Mouse (Mus musculus) limb, embryonic 13.5 days (tissue): ENCODE data around the gene Gm21992. TPM values are rescaled to one million over a fixed set of nuclear protein-coding genes. Genes with fewer than 3 reads are reported as not detected.
"Not testable (repeated sequence)": the region's sequence is repeated elsewhere in the genome, so short reads cannot be mapped to it uniquely, and the experiment has no call there.

ENCODE experiments used
- ATAC-seq: fragments of 200-750 bp; cut with Nextera tagmentation; 2 replicates; pipeline ENCODE4 v1.8.0; 2017; ENCODE audit warnings: low read depth, moderate number of reproducible peaks, moderate TSS enrichment; ENCODE audit not compliant: low FRiP score
- H3K27ac ChIP-seq: fragments of 300-500 bp; sonication (generic); 2 replicates; pipeline ENCODE4 v1.5.1; 2015; ENCODE audit warnings: inconsistent platforms, mild to moderate bottlenecking, moderate library complexity
- H3K27me3 ChIP-seq: fragments of 300-500 bp; sonication (generic); 2 replicates; pipeline ENCODE4 v1.6.1; 2015; ENCODE audit warnings: mild to moderate bottlenecking, inconsistent platforms
- H3K36me3 ChIP-seq: fragments of 300-500 bp; sonication (generic); 2 replicates; pipeline ENCODE4 v1.6.1; 2015; ENCODE audit warnings: inconsistent platforms, mild to moderate bottlenecking, moderate library complexity
- H3K4me1 ChIP-seq: fragments of 300-500 bp; sonication (generic); 2 replicates; pipeline ENCODE4 v1.6.1; 2015; ENCODE audit warnings: inconsistent platforms
- H3K4me2 ChIP-seq: fragments of 300-500 bp; sonication (generic); replicated peaks from 2 replicates; pipeline ENCODE4 v1.6.1; 2015; ENCODE audit warnings: inconsistent platforms, mild to moderate bottlenecking, moderate library complexity
- H3K4me3 ChIP-seq: fragments of 300-500 bp; sonication (generic); 2 replicates; pipeline ENCODE4 v1.5.1; 2015; ENCODE audit warnings: moderate library complexity, mild to moderate bottlenecking, inconsistent platforms
- H3K9ac ChIP-seq: fragments of 300-500 bp; sonication (generic); 2 replicates; pipeline ENCODE4 v1.6.1; 2015; ENCODE audit warnings: mild to moderate bottlenecking, inconsistent platforms
- H3K9me3 ChIP-seq: fragments of 300-500 bp; sonication (generic); 2 replicates; pipeline ENCODE4 v1.6.1; 2016; ENCODE audit warnings: inconsistent platforms
- WGBS: fragments of 180-500 bp; shearing (Covaris S2); methylation state at CpG from one replicate; pipeline ENCODE4 v1.1.7; 2015; 5-methylcytosine and 5-hydroxymethylcytosine counted together
- polyA plus RNA-seq: library from polyadenylated mRNA; unstranded; fragments of >200 nt; fragmentation: Nextera tagmentation; extraction: Ambion mirVana; gene quantifications from 2 replicates; pipeline ENCODE4 v1.2.1, GENCODE M21; 2015

Gm21992 gene
- polyA plus RNA-seq, 1 experiment from 2014 or later: 48.8 TPM

GRCm38 (mm10) chr19:4782891-4783290 is 28.5 kb downstream of the Gm21992 start:
- H3K4me3 ChIP-seq: no peak overlapping the region
- WGBS: 95% methylated on average over 2 of the region's 2 CpGs
- no peaks in the 10 kb centered on the region for H3K9me3 ChIP-seq
- H3K4me1 ChIP-seq: peaks cover 17% of the 10 kb centered on the region
- no peaks in the 10 kb centered on the region for H3K27me3 ChIP-seq
- no peak overlapping the region for H3K4me2 ChIP-seq
- H3K27ac ChIP-seq: no peak overlapping the region
- ATAC-seq: no peak
- H3K36me3 ChIP-seq: peaks cover 89% of the 10 kb centered on the region
- no peak overlapping the region for H3K9ac ChIP-seq

DNA sequence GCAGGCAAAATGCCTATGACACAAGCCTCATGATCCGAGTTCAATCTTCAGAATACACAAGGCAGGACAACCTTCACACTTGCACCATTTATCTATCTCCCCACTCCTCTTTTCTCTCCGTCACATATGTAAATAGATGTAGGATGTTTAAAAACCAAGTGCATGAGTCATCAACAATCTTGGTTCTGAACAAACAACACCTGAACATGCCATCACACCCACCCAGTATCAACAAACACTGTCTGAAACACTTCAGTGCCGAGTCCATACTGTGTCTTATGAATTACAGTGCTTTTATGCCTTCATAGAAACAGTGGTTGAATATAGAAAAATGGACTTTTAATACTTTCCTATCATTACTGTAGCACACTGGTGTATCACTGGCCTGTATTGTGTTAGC is 38.6 kb downstream of the Gm21992 start:
- Histone ChIP-seq H3K36me3 (peaks cover 92% of the 10 kb centered on the region), H3K27me3 (no peaks in the 10 kb centered on the region), H3K27ac (no peak overlapping the region), H3K4me2 (no peak overlapping the region), H3K4me1 (no peaks in the 10 kb centered on the region), H3K4me3 (no peak overlapping the region), H3K9ac (no peak overlapping the region), H3K9me3 (no peaks in the 10 kb centered on the region)
- no peak for ATAC-seq
- WGBS: 92% methylated on average over 3 of the region's 3 CpGs

- 93% methylated on average over 12 of the region's 12 CpGs for WGBS
- Histone ChIP-seq H3K36me3 (peaks cover 92% of the 10 kb centered on the region), H3K4me2 (no peak overlapping the region), H3K4me3 (no peak overlapping the region), H3K9ac (no peak overlapping the region), H3K27ac (no peak overlapping the region), H3K9me3 (no peaks in the 10 kb centered on the region), H3K27me3 (no peaks in the 10 kb centered on the region), H3K4me1 (0 out of 2 replicates have a peak, but pooled peaks cover 5% of the 10 kb centered on the region)
- ATAC-seq: no peak
Observed at GRCm38 (mm10) chr19:4767507-4768148, 43.8 kb downstream of the Gm21992 start.

- Histone ChIP-seq H3K27ac (no peak overlapping the region), H3K4me3 (no peak overlapping the region), H3K9me3 (no peaks in the 10 kb centered on the region), H3K4me2 (no peak overlapping the region), H3K27me3 (no peaks in the 10 kb centered on the region), H3K4me1 (peaks cover 23% of the 10 kb centered on the region), H3K36me3 (peaks cover 79% of the 10 kb centered on the region), H3K9ac (no peak overlapping the region)
- no peak for ATAC-seq
- 63% methylated on average over 1 of the region's 1 CpGs for WGBS
Observed at GRCm38 (mm10) chr19:4762876-4763275, 48.5 kb downstream of the Gm21992 start.

GRCm38 (mm10) chr19:4760544-4760943 is 50.9 kb downstream of the Gm21992 start:
- ATAC-seq, H3K4me2 ChIP-seq, H3K9me3 ChIP-seq, H3K4me3 ChIP-seq, H3K27me3 ChIP-seq, H3K27ac ChIP-seq, H3K9ac ChIP-seq: not testable (repeated sequence)
- H3K36me3 ChIP-seq: peaks cover 63% of the 10 kb centered on the region
- WGBS: 92% methylated on average over 8 of the region's 8 CpGs
- H3K4me1 ChIP-seq: peaks cover 23% of the 10 kb centered on the region

DNA sequence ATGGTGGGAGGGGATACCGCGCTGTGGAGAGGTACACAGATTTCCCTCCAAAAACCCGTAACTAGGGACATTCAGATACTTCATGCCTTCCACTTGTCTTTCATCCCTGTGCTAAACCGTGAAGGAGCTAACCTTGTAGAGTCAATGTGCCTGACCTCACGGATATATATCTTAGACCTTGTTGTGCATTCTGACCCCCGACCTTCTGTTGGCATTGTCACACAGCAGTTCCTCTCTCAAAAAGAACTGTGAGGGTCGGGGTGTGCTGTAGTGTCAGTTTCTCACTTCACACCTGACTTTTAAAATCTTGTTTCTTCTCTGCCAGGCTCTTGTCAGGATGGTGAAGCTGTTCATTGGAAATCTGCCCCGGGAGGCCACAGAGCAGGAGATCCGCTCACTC is 54.5 kb downstream of the Gm21992 start:
- Histone ChIP-seq H3K9me3 (no peaks in the 10 kb centered on the region), H3K36me3 (peaks cover 29% of the 10 kb centered on the region), H3K4me3 (peak overlapping the region; percentile 68), H3K27ac (peak overlapping the region; percentile 91), H3K9ac (peak overlapping the region; percentile 81), H3K4me2 (peak overlapping the region; percentile 83), H3K27me3 (no peaks in the 10 kb centered on the region), H3K4me1 (peaks cover 23% of the 10 kb centered on the region)
- 3% methylated on average over 9 of the region's 9 CpGs for WGBS
- no peak for ATAC-seq

GRCm38 (mm10) chr19:4756193-4756911 is 55.1 kb downstream of the Gm21992 start, which contains the start of gene Rbm4b:
TSS of gene Rbm4b (plus strand) at chr19:4756497.
- peak within 1 kb of the TSS; percentile 81 for H3K9ac ChIP-seq
- no peaks in the 10 kb centered on the region for H3K27me3 ChIP-seq
- WGBS: 0% methylated on average over 65 of the region's 65 CpGs
- peak within 1 kb of the TSS; percentile 68 for H3K4me3 ChIP-seq
- H3K36me3 ChIP-seq: peaks cover 25% of the 10 kb centered on the region
- H3K4me2 ChIP-seq: peak within 1 kb of the TSS; percentile 83
- H3K9me3 ChIP-seq: no peaks in the 10 kb centered on the region
- H3K27ac ChIP-seq: peak within 1 kb of the TSS; percentile 91
- ATAC-seq: peak; percentile 96
- H3K4me1 ChIP-seq: peaks cover 23% of the 10 kb centered on the region

DNA sequence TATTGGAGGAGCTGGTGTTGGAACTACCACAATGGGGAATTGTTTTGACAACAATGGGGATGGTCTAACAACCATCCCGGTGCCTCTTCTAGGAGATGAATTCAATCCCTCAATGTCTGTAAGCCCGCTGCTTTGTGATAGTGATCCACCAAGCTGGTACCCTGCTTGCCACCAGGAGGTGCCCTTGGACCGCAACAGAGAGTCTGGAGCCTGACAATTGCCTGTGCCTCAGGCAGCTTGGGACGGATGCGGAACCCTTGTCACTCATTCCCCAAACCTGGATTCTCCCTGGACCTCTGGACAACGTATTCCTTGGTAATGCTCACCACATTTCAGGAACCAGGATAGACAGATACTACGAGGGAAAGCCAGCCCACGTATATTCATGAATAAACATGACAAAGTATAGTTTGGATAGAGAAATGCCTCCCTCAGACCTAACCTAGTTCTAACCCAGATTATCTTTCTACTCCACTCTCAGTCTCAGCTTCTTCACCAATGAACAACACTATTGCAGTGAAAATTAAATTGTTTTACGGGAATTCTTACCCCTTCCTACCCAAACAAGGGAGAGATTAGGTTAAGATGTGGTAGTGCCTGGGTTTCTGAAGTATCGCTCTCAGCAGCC is 55.7 kb downstream of the Gm21992 start:
- ATAC-seq: peak; percentile 59; the same call in 1 of the 2 replicates
- H3K27me3 ChIP-seq: no peaks in the 10 kb centered on the region
- H3K4me2 ChIP-seq: peak overlapping the region; percentile 83
- peaks cover 18% of the 10 kb centered on the region for H3K36me3 ChIP-seq
- 0% methylated on average over 10 of the region's 10 CpGs for WGBS
- peak overlapping the region; percentile 68 for H3K4me3 ChIP-seq
- H3K4me1 ChIP-seq: peaks cover 23% of the 10 kb centered on the region
- peak overlapping the region; percentile 81 for H3K9ac ChIP-seq
- H3K27ac ChIP-seq: peak overlapping the region; percentile 87
- no peaks in the 10 kb centered on the region for H3K9me3 ChIP-seq

- H3K4me2 ChIP-seq: no peak overlapping the region
- ATAC-seq: no peak
- H3K27me3 ChIP-seq: no peaks in the 10 kb centered on the region
- H3K36me3 ChIP-seq: peaks cover 8% of the 10 kb centered on the region; the same call in 1 of the 2 replicates
- 86% methylated on average over 6 of the region's 6 CpGs for WGBS
- H3K4me3 ChIP-seq: no peak overlapping the region
- H3K27ac ChIP-seq: no peak overlapping the region
- H3K9ac ChIP-seq: no peak overlapping the region
- no peaks in the 10 kb centered on the region for H3K9me3 ChIP-seq
- 0 out of 2 replicates have a peak, but pooled peaks cover 3% of the 10 kb centered on the region for H3K4me1 ChIP-seq
Observed at GRCm38 (mm10) chr19:4749975-4750374, 61.4 kb downstream of the Gm21992 start.

- H3K9ac ChIP-seq: no peak overlapping the region
- ATAC-seq: no peak
- WGBS: 82% methylated on average over 10 of the region's 10 CpGs
Observed at GRCm38 (mm10) chr19:4748493-4748892, 62.9 kb downstream of the Gm21992 start.

DNA sequence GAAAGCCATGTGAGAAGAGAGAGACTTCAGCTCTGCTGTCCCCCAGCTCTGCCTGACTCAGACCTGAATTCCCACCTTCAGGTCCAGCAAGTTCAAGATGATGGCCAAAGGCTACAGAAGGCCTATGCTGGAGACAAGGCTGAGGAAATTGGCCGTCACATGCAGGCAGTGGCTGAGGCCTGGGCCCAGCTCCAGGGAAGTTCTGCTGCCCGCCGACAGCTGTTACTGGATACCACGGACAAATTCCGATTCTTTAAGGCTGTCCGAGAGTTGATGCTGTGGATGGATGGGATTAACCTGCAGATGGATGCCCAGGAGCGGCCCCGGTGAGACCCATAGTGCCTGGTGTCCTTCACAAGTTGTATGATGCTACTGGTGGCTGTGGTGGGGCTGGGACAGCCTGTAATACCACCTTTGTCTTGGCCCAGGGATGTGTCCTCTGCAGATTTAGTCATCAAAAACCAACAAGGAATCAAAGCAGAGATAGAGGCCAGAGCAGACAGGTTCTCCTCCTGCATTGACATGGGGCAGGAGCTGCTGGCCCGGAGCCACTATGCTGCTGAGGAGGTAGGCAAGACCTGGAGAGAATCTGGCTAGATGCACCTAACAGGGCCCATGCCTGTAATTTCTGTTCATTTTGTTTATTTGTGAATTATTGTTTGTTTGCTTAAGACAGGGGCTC is 63.6 kb downstream of the Gm21992 start:
- H3K27me3 ChIP-seq: no peaks in the 10 kb centered on the region
- 0 out of 2 replicates have a peak overlapping the region, but pooled peaks have one; percentile 31 for H3K9ac ChIP-seq
- no peak for ATAC-seq
- H3K9me3 ChIP-seq: no peaks in the 10 kb centered on the region
- H3K4me3 ChIP-seq: no peak overlapping the region
- 0 out of 2 replicates have a peak, but pooled peaks cover 6% of the 10 kb centered on the region for H3K4me1 ChIP-seq
- no peak overlapping the region for H3K4me2 ChIP-seq
- 91% methylated on average over 9 of the region's 9 CpGs for WGBS
- no peak overlapping the region for H3K27ac ChIP-seq
- H3K36me3 ChIP-seq: peaks cover 11% of the 10 kb centered on the region; the same call in 1 of the 2 replicates

More at GRCm38 (mm10) chr19:4748493-4748892, 62.9 kb downstream of the Gm21992 start:
- Histone ChIP-seq H3K4me1 (0 out of 2 replicates have a peak, but pooled peaks cover 6% of the 10 kb centered on the region), H3K36me3 (peaks cover 11% of the 10 kb centered on the region; the same call in 1 of the 2 replicates), H3K4me3 (no peak overlapping the region), H3K27ac (no peak overlapping the region), H3K27me3 (no peaks in the 10 kb centered on the region), H3K4me2 (no peak overlapping the region), H3K9me3 (no peaks in the 10 kb centered on the region)
